Mouse (Mus musculus): Measurements from ENCODE around the gene Aco2.

Gene Aco2

DNA sequence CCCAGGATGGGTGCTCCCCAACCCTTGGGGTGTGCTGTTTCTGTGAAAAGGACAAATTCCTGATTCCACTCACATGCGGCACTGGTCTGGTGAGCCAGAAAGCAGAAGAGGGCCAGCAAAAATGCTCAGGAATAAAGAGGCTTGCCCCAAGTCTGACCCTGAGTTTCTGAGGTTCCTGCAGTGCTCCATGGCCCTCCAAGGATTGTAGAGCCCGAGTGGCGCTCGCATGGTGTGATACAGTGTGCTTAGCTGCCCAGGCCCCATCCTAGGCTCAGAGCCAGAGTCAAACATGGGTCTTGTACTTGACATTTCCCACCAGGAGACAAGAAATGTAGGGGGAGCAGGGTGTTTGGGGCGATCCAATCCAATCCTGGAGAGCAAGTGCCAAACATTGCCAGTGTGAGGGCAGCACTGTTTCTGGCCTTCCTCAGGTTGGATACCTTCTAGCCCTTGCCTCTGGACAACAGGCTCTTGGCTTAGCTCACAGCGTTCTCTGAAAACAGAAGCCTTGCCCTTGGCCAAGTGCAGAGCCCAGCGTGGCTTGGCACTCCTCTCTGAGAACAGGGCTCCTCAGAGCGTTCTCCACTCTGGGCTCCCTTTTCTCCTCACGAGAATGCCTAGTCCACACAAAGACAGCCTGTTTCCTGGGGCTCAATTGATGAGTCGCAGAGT lies 48.6 kb downstream of the Aco2 start:
- no peak for DNase-seq (ENCODE audit: low spot score)

- DNase-seq (ENCODE audit: low spot score): no peak
Observed at GRCm38 (mm10) chr15:81921255-81921654, 49.1 kb downstream of the Aco2 start.

DNA sequence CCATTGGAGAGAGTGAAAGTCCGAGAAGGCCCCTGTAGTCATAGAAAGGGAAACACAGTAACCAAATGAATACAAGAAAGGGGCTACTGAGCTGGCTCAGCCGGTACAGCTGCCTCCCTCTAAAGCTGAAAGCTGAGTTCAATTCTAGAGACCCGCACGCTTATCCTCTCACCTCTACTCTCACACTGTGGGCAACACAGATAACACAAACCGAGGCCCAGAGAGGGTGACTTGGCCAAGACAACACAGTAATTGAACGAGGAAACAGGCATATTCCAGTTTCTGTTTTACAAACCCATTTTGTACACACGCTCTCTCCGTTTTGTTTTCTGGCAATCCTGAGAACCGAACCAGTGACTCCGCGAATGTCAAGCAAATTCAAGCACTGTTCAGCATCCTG lies 52.8 kb downstream of the Aco2 start:
- no peak for DNase-seq (ENCODE audit: low spot score)

DNA sequence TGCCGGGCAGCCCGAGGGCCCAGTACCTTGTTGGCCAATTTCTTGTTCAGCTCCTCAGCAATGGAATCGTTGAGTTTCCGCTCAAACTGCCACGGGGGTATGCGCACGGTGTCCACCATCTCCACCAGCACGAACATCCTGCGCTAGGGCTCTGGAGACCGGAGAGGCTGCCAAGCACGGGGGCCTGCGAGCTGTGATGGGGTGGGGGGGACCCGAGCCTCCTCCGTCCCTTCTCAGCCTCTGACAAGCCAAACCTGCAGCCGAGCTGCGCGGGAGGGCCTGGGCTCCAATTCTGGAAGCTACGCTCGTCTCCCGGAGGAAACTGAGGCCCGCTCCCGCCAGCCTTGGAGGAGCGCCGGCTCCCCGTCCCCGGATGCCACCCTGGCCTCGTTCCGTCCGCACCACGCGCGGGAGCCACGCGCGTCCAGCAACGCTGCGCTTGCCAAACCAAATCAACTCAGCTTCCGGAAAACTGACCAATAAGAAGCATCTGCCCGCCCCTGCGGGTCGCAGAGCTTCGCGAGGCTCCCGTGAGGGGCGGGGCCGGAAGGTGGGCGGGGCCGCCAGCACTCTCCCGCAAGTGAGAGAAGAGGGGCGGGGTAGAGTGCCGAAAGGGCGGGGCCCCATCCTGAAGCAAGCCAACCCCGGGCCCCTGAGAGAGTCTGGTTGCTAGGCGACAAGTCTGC lies 53.8 kb downstream of the Aco2 start, which contains the start of gene Polr3h:
Polr3h (minus strand) TSS at position 481 of the 686 bp plus-strand sequence.
- DNase-seq (ENCODE audit: low spot score): peak; percentile 96

DNA sequence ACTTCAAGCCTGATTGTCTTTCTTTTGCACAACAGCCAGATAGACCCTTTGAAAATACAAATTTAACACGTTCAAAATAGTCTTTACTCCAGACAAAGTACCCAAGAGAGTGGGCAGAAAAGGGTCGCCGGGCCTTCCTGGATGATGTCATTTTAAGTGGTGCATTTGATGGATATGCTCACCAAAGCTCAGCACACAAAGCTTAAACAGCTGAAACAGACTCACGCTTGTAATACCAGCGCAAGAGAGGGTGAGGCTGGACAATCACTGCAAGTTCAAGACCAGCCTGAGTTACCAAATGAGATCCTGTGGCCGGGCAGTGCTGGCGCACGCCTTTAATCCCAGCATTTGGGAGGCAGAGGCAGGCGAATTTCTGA lies 54.3 kb downstream of the Aco2 start:
- DNase-seq (ENCODE audit: low spot score): no peak

DNA sequence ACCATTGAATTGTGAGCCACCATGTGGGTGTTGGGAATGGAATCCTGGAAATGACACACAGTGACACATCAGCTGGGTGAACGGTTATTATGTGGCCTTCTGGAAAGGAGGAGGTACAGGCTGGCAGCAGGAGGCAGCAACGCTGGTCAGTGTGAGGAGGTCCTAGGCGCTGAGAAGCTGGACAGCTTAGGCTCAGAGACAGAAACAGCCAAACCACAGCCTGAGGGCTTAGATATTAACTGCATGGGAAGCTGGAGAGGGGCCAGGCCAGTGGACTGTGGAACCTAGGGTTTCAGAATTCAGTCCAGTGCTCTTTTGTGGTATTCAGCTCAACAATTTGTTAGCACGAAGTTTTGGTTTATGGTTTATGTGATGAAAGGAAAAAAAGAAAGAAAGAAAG lies 55.6 kb downstream of the Aco2 start:
- DNase-seq (ENCODE audit: low spot score): peak; percentile 62

- no peak for DNase-seq (ENCODE audit: low spot score)
Observed at GRCm38 (mm10) chr15:81928277-81928676, 56.2 kb downstream of the Aco2 start.

DNA sequence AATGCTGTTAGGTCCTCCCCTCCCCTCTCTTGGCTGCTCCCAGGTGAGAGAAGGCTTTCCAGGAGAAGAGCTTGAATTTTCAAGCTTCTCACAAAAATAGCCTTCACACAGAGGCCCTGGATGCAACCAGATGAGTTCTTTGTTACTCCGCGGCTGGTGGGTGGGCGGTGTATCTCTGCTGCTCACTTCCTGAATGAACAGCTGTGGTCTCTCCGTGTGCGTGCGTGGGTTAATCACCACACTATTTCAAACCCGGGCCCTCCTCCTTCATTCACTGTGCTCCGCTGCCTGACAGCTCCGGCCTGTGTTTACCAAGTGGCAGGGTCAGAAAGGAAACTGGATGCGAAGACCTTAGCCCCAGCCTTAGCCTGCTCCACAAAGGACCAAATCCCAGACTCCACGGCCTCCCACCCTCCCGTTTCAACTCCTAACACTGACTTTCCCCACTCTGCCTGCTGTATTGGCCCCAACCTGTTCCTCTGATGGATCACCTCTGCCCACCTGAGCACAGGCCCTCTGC lies 60.9 kb downstream of the Aco2 start:
- DNase-seq (ENCODE audit: low spot score): no peak

GRCm38 (mm10) chr15:81933986-81934385 lies 61.9 kb downstream of the Aco2 start:
- no peak for DNase-seq (ENCODE audit: low spot score)

DNA sequence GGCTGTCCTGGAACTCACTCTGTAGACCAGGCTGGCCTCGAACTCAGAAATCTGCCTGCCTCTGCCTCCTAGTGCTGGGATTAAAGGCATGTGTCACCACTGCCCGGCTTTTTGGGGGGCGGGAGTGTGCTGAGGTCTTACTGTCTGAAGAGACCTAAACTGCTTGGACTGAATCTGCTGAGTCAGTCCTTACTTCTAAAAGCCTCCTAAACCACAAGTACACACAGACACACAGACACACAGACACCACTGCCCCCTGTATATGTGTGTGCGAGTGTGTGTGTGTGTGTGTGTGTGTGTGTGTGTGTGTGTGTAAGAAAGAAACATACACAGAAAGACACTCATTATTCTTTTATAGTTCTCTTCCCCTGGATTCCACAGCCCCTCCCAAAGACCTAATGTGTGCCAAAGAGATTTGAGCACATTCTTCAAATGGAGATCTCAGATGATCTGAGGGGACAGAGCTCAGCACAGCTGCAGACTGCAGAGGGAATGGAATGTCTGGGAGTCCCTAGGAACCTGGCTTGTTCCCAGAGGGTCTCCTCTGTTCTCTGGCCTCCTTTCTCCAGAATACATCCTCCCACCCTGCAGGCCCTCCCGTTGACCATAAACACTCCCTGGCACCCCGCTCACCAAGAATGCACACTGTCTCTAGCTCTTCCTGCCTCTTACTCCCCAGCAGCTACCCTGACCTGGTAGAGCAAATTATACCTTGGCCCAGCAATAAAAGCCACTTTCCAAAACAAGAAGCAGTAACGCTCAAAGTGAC lies 63.9 kb downstream of the Aco2 start:
- no peak for DNase-seq (ENCODE audit: low spot score)

- DNase-seq (ENCODE audit: low spot score): peak; percentile 52
Observed at GRCm38 (mm10) chr15:81936679-81937078, 64.6 kb downstream of the Aco2 start, which contains the start of gene Csdc2. Csdc2 (plus strand) TSS chr15:81936759.

DNA sequence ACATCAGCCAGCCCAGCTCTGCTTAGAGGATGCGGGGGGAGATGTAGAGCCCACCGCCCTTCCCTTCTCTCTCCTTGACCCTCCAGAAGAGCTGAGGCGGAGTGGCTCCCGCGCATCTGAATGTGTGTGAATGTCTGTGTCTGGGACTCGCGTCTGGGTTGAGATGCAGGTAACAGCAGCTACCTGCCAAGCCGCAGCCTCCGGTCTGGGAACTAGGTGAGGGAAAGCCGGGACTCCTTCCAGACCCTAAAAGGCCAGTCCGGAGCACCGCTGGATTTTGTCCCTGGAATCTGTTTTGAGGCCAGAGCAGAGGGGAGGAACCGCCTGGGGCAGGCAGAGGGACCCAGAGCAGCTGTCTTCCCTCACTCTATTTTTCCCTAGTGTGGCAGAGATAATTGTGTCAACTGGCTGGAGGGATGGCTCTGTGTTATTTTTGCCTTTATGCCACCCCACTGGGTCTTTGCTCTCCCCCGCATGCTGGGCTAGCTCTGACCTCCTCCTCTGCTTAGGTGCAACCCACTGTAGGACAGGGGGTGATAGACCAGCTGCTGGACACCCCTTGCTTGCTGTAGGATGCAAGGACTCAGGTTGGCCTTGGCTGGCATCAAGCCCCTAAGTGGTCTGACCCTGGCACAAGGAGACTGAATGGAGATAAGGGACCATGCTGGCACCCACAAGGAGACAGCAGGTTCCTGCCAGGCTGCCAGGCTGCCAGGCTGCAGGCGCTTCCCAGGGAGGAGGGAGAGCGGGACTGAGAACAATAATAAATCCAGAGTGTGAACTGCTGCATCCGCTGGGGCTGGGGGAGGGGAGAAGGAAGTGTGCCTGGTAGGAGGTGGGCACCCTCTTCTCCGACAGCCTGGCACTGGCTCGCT lies 65.2 kb downstream of the Aco2 start:
- DNase-seq (ENCODE audit: low spot score): peak; percentile 82

GRCm38 (mm10) chr15:81938246-81938645 lies 66.1 kb downstream of the Aco2 start:
- DNase-seq (ENCODE audit: low spot score): no peak

GRCm38 (mm10) chr15:81939157-81939715 lies 67.1 kb downstream of the Aco2 start:
- DNase-seq (ENCODE audit: low spot score): no peak

GRCm38 (mm10) chr15:81939774-81940173 lies 67.7 kb downstream of the Aco2 start:
- no peak for DNase-seq (ENCODE audit: low spot score)

GRCm38 (mm10) chr15:81940219-81940618 lies 68.1 kb downstream of the Aco2 start:
- no peak for DNase-seq (ENCODE audit: low spot score)

- no peak for DNase-seq (ENCODE audit: low spot score)
Observed at GRCm38 (mm10) chr15:81941010-81941409, 68.9 kb downstream of the Aco2 start.

- DNase-seq (ENCODE audit: low spot score): no peak
Observed at GRCm38 (mm10) chr15:81943176-81943749, 71.2 kb downstream of the Aco2 start.

DNA sequence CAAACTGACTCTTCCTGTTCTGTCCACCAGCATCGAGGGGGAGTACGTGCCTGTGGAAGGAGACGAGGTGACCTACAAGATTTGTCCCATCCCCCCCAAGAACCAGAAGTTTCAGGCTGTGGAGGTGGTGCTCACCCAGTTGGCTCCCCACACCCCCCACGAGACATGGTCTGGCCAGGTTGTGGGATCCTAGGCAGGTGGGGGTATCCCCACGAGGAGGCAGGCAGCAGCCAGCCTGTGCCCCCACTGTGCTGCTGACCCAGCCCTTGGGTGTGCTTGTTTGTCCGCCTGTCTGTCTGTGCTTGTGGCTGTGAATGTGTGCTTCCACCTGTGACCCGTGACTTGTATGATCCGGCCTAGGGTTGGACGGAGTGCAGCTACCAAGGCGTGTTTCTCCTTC lies 77.0 kb downstream of the Aco2 start:
- no peak for DNase-seq (ENCODE audit: low spot score)

- DNase-seq (ENCODE audit: low spot score): no peak
Observed at GRCm38 (mm10) chr15:81949476-81950131, 77.5 kb downstream of the Aco2 start.

Data from testis, postnatal 14 days (tissue).